Mouse (Mus musculus): Measurements from ENCODE around the gene Prickle2. TPM values are rescaled to one million over a fixed set of nuclear protein-coding genes. Genes with fewer than 3 reads are reported as not detected.

The Prickle2 gene
- polyA plus RNA-seq, 1 experiment: 0.02 TPM

DNA sequence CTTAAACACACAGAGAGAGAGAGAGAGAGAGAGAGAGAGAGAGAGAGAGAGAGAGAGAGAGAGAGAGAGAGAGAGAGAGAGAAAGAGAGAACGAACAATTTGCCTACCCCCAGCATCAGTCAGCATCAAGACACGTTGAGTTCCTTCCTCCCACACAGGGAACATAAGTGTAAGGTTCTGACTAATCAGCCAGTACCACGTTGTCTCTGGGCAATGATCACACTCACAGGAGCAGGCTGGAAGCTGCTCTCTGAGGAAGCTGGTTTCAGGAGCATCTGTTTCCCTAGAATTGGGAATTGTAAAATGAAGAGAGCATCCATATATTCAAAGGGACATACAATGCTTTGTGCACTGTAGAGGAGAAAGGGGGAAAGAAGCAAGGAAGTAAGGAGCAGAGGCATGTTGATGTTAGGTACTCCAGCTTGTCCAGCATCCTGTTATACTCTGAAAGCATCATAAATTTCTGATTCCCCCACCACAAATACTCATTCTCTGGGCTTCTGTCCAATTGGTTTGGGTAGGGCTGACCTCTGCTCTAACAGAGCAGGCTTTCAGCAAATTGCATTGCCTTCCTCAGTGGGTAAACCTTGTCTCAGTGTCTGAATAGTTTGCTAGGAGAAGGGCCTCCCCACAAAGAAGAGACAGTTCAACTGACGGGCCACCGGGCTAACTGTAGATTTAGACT, 116.4 kb downstream of the Prickle2 start:
- Histone ChIP-seq H3K36me3 (ENCODE audit: control insufficient read depth, insufficient read depth) (no peaks in the 10 kb centered on the region), H3K4me3 (no peak overlapping the region), H3K79me2 (ENCODE audit: control insufficient read depth, insufficient read depth) (no peaks in the 10 kb centered on the region), H3K4me2 (ENCODE audit: low read depth) (no peak overlapping the region), H3ac (ENCODE audit: control insufficient read depth, insufficient read length) (no peak overlapping the region), H3K27me3 (ENCODE audit: control insufficient read depth, insufficient read depth, insufficient read length) (no peaks in the 10 kb centered on the region)
- no peak for TF ChIP-seq E2F4 (IDR thresholded peaks at IDR 0.05; ENCODE audit: insufficient read depth)
- no peak for TF ChIP-seq POLR2AphosphoS2 (IDR thresholded peaks at IDR 0.05; ENCODE audit: insufficient read length, low read depth)
- TF ChIP-seq TCF3 (IDR thresholded peaks at IDR 0.05; ENCODE audit: insufficient read length, low read depth): no peak
- TF ChIP-seq TCF12 (IDR thresholded peaks at IDR 0.05; ENCODE audit: insufficient read depth, poor library complexity, severe bottlenecking): no peak
- TF ChIP-seq REST (IDR thresholded peaks at IDR 0.05; ENCODE audit: insufficient read depth, insufficient read length): no peak
- no peak for TF ChIP-seq MAX (IDR thresholded peaks at IDR 0.05; ENCODE audit: low read depth)
- no peak for TF ChIP-seq MYOD1 (IDR thresholded peaks at IDR 0.05; ENCODE audit: control insufficient read depth in 1 of 3, insufficient read length in 2 of 3, low read depth in 2 of 3)
- no peak for TF ChIP-seq CEBPB (IDR thresholded peaks at IDR 0.05; ENCODE audit: insufficient read depth, poor library complexity, severe bottlenecking)
- no peak for TF ChIP-seq USF1 (IDR thresholded peaks at IDR 0.05; ENCODE audit: low read depth)
- no peak for TF ChIP-seq POLR2A (IDR thresholded peaks at IDR 0.05; ENCODE audit: insufficient read length, low read depth)
- no peak for TF ChIP-seq MYOG (IDR thresholded peaks at IDR 0.05; ENCODE audit: control insufficient read depth in 1 of 3, insufficient read depth in 1 of 3, insufficient read length in 2 of 3, low read depth in 2 of 3)
- no peak for TF ChIP-seq SRF (IDR thresholded peaks at IDR 0.05; ENCODE audit: control insufficient read depth, insufficient read length, low read depth)

DNA sequence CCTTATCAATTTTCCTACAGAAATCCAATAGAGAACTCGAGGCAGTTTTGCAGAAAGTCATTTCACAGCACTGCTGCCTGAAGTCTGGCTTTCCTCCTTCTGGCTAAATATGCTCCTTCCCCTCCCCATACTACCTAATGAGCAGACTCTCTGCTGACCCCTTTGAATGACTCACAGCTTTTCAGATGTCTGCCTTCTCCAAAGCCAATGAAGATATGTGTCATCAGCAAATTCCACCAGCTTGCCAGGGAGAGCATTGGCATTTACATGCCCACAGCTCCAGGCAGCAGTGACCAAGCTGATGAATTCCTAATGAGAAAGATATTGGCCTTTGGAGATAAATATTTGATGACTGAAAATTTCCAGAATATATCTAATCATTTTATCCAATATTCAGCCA, 121.9 kb downstream of the Prickle2 start:
- Histone ChIP-seq H3K36me3 (ENCODE audit: control insufficient read depth, insufficient read depth) (no peaks in the 10 kb centered on the region), H3K27me3 (ENCODE audit: control insufficient read depth, insufficient read depth, insufficient read length) (no peaks in the 10 kb centered on the region), H3K4me2 (ENCODE audit: low read depth) (no peak overlapping the region), H3K79me2 (ENCODE audit: control insufficient read depth, insufficient read depth) (no peaks in the 10 kb centered on the region), H3K4me3 (no peak overlapping the region), H3ac (ENCODE audit: control insufficient read depth, insufficient read length) (no peak overlapping the region)
- no peak for TF ChIP-seq REST (IDR thresholded peaks at IDR 0.05; ENCODE audit: insufficient read depth, insufficient read length)
- TF ChIP-seq MAX (IDR thresholded peaks at IDR 0.05; ENCODE audit: low read depth): no peak
- no peak for TF ChIP-seq SRF (IDR thresholded peaks at IDR 0.05; ENCODE audit: control insufficient read depth, insufficient read length, low read depth)
- TF ChIP-seq USF1 (IDR thresholded peaks at IDR 0.05; ENCODE audit: low read depth): no peak
- TF ChIP-seq MYOG (IDR thresholded peaks at IDR 0.05; ENCODE audit: control insufficient read depth in 1 of 3, insufficient read depth in 1 of 3, insufficient read length in 2 of 3, low read depth in 2 of 3): no peak
- TF ChIP-seq CEBPB (IDR thresholded peaks at IDR 0.05; ENCODE audit: insufficient read depth, poor library complexity, severe bottlenecking): no peak
- TF ChIP-seq POLR2AphosphoS2 (IDR thresholded peaks at IDR 0.05; ENCODE audit: insufficient read length, low read depth): no peak
- TF ChIP-seq TCF3 (IDR thresholded peaks at IDR 0.05; ENCODE audit: insufficient read length, low read depth): no peak

DNA sequence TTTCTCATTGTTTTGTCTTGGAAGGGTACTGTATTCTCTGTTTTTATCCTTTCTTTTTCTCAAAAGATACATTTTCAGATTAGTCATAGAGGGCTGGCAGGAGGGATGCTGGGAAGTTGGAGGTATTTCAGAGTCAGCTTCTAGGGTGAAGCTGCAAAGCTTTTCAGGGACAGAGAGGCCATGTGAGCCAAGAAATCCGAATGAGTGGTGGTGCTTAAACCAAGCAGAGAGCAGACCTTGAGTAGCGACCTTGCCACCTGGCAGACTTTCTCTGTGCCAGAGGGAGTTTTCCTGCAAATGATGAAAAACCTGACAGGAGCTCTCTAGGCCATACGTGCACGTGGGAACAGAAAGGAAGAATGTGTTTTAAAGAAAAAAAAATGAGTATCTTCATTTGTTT, 130.7 kb downstream of the Prickle2 start:
- Histone ChIP-seq H3K36me3 (ENCODE audit: control insufficient read depth, insufficient read depth) (no peaks in the 10 kb centered on the region), H3K79me2 (ENCODE audit: control insufficient read depth, insufficient read depth) (no peaks in the 10 kb centered on the region), H3K4me2 (ENCODE audit: low read depth) (no peak overlapping the region), H3ac (ENCODE audit: control insufficient read depth, insufficient read length) (no peak overlapping the region), H3K4me3 (no peak overlapping the region), H3K27me3 (ENCODE audit: control insufficient read depth, insufficient read depth, insufficient read length) (no peaks in the 10 kb centered on the region)
- TF ChIP-seq CEBPB (IDR thresholded peaks at IDR 0.05; ENCODE audit: insufficient read depth, poor library complexity, severe bottlenecking) (no peak), MYOD1 (IDR thresholded peaks at IDR 0.05; ENCODE audit: control insufficient read depth in 1 of 3, insufficient read length in 2 of 3, low read depth in 2 of 3) (no peak), REST (IDR thresholded peaks at IDR 0.05; ENCODE audit: insufficient read depth, insufficient read length) (no peak), POLR2AphosphoS2 (IDR thresholded peaks at IDR 0.05; ENCODE audit: insufficient read length, low read depth) (no peak), TCF12 (IDR thresholded peaks at IDR 0.05; ENCODE audit: insufficient read depth, poor library complexity, severe bottlenecking) (no peak), USF1 (IDR thresholded peaks at IDR 0.05; ENCODE audit: low read depth) (no peak)

DNA sequence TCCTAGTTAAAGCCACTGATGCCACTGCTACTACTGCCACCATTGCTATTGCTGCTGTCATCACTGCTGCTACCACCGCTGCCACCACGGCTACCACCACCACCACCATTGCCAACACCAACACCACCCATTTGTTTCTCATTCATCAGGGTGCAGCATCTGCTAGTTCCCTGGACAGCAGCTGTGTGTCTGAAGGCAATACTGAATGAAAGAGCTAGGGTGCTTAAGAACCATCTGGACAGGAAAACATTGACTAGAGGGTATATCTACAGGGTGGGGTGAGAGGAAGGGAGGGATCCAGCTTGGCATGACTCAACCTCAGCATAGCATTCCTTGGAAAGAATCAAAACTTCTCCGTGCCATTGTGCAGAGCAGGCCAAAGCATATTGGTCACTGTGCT, 133.8 kb downstream of the Prickle2 start:
- no peak overlapping the region for H3ac ChIP-seq (ENCODE audit: control insufficient read depth, insufficient read length)
- TF ChIP-seq MYOG (IDR thresholded peaks at IDR 0.05; ENCODE audit: control insufficient read depth in 1 of 3, insufficient read depth in 1 of 3, insufficient read length in 2 of 3, low read depth in 2 of 3): no peak
- no peaks in the 10 kb centered on the region for H3K36me3 ChIP-seq (ENCODE audit: control insufficient read depth, insufficient read depth)

DNA sequence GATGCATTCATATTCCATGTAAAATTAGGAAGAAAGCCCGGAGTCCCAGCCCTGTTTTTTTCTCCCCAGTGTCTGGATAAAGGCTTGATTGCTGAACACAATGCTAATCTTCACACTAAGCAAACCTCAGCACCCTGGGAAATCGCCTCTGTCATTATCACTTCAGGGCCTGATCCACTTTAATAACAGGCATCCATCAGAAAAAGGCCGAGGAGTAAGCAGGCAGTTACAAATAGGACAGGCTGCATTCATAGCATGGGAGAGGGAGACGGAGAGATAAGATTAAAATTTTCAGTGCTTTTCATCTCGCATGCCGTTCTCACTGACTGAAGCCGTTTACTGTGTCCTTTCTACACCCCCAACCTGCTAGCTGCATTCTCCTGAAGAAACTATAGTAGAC, 135.9 kb downstream of the Prickle2 start:
- Histone ChIP-seq H3K79me2 (ENCODE audit: control insufficient read depth, insufficient read depth) (no peaks in the 10 kb centered on the region), H3ac (ENCODE audit: control insufficient read depth, insufficient read length) (no peak overlapping the region), H3K4me2 (ENCODE audit: low read depth) (no peak overlapping the region), H3K27me3 (ENCODE audit: control insufficient read depth, insufficient read depth, insufficient read length) (no peaks in the 10 kb centered on the region), H3K36me3 (ENCODE audit: control insufficient read depth, insufficient read depth) (no peaks in the 10 kb centered on the region), H3K4me3 (no peak overlapping the region)
- TF ChIP-seq TCF3 (IDR thresholded peaks at IDR 0.05; ENCODE audit: insufficient read length, low read depth) (no peak), MAX (IDR thresholded peaks at IDR 0.05; ENCODE audit: low read depth) (no peak), CEBPB (IDR thresholded peaks at IDR 0.05; ENCODE audit: insufficient read depth, poor library complexity, severe bottlenecking) (no peak), SRF (IDR thresholded peaks at IDR 0.05; ENCODE audit: control insufficient read depth, insufficient read length, low read depth) (no peak), POLR2A (IDR thresholded peaks at IDR 0.05; ENCODE audit: insufficient read length, low read depth) (no peak), E2F4 (IDR thresholded peaks at IDR 0.05; ENCODE audit: insufficient read depth) (no peak)

More for the DNA sequence above, 133.8 kb downstream of the Prickle2 start:
- no peaks in the 10 kb centered on the region for H3K79me2 ChIP-seq (ENCODE audit: control insufficient read depth, insufficient read depth)
- H3K4me3 ChIP-seq: no peak overlapping the region
- no peak overlapping the region for H3K4me2 ChIP-seq (ENCODE audit: low read depth)
- H3K27me3 ChIP-seq (ENCODE audit: control insufficient read depth, insufficient read depth, insufficient read length): no peaks in the 10 kb centered on the region
